Mouse (Mus musculus) megakaryocyte, embryonic 14.5 days (primary cell): ENCODE results near the gene Ufsp1. TPM values are rescaled to one million over a fixed set of nuclear protein-coding genes. Genes with fewer than 3 reads are reported as not detected.

Experiments used
- H3K27me3 ChIP-seq: replicated peaks from 2 replicates; pipeline ENCODE3; 2012; ENCODE audit warnings: inconsistent platforms
- H3K36me3 ChIP-seq: replicated peaks from 2 replicates; pipeline ENCODE3; 2012; ENCODE audit warnings: low read length, inconsistent platforms, mixed read lengths
- H3K4me1 ChIP-seq: 2 replicates; pipeline ENCODE4 v1.6.1; 2012; ENCODE audit warnings: inconsistent platforms
- H3K4me3 ChIP-seq: replicated peaks from 2 replicates; pipeline ENCODE3; 2012; ENCODE audit warnings: moderate library complexity, mild to moderate bottlenecking, inconsistent platforms
- H3K9me3 ChIP-seq: 2 replicates; pipeline ENCODE4 v1.6.1; 2012; ENCODE audit warnings: inconsistent platforms
- FLI1 ChIP-seq: IDR thresholded peaks from 2 replicates; pipeline ENCODE4 v1.6.1; 2012; ENCODE audit warnings: low read length, inconsistent platforms, mixed read lengths
- GATA1 ChIP-seq: IDR thresholded peaks from 3 replicates; pipeline ENCODE4 v1.6.1; 2012; ENCODE audit warnings: mixed read lengths, low read length, inconsistent platforms, borderline replicate concordance
- polyA plus RNA-seq: library from polyadenylated mRNA; stranded (reverse); fragments of >175 nt; gene quantifications from 2 replicates; pipeline ENCODE4 v1.2.3, GENCODE M21; 2012; ENCODE audit warnings: low replicate concordance; ENCODE audit not compliant: insufficient read depth

Ufsp1 gene
- polyA plus RNA-seq, 1 experiment = 278 TPM

GRCm38 (mm10) chr5:137307071-137307912, 12.9 kb downstream of the Ufsp1 start, which contains the start of gene Srrt:
Gene Srrt, minus strand, starts transcription at chr5:137307674.
- H3K27me3 ChIP-seq = no peaks in the 10 kb centered on the region
- TF ChIP-seq FLI1 (no peak), GATA1 (no peak)
- H3K9me3 ChIP-seq = no peaks in the 10 kb centered on the region
- peaks cover 80% of the 10 kb centered on the region for H3K4me1 ChIP-seq
- peak within 1 kb of the TSS; percentile 96 for H3K4me3 ChIP-seq
- H3K36me3 ChIP-seq = peaks cover 71% of the 10 kb centered on the region

GRCm38 (mm10) chr5:137308356-137308755, 13.9 kb downstream of the Ufsp1 start:
- H3K4me3 ChIP-seq = peak overlapping the region; percentile 96
- H3K27me3 ChIP-seq = no peaks in the 10 kb centered on the region
- H3K9me3 ChIP-seq = no peaks in the 10 kb centered on the region
- H3K36me3 ChIP-seq = peaks cover 61% of the 10 kb centered on the region
- no peak for TF ChIP-seq FLI1
- no peak for TF ChIP-seq GATA1
- H3K4me1 ChIP-seq = peaks cover 80% of the 10 kb centered on the region

- Histone ChIP-seq H3K36me3 (peaks cover 64% of the 10 kb centered on the region), H3K9me3 (no peaks in the 10 kb centered on the region), H3K27me3 (no peaks in the 10 kb centered on the region), H3K4me1 (peaks cover 75% of the 10 kb centered on the region), H3K4me3 (peak overlapping the region; percentile 92)
- TF ChIP-seq GATA1 (no peak), FLI1 (no peak)
Observed at GRCm38 (mm10) chr5:137313466-137314192, 19.2 kb downstream of the Ufsp1 start.

GRCm38 (mm10) chr5:137314193-137315083, 20.0 kb downstream of the Ufsp1 start, which contains the start of gene Trip6:
Gene Trip6, minus strand, starts transcription at chr5:137314404.
- Histone ChIP-seq H3K9me3 (no peaks in the 10 kb centered on the region), H3K27me3 (no peaks in the 10 kb centered on the region), H3K4me3 (peak within 1 kb of the TSS; percentile 92), H3K36me3 (peaks cover 60% of the 10 kb centered on the region), H3K4me1 (peaks cover 70% of the 10 kb centered on the region)
- TF ChIP-seq GATA1 (no peak), FLI1 (no peak)

- TF ChIP-seq FLI1 (no peak), GATA1 (no peak)
- Histone ChIP-seq H3K27me3 (no peaks in the 10 kb centered on the region), H3K4me1 (peaks cover 69% of the 10 kb centered on the region), H3K9me3 (no peaks in the 10 kb centered on the region), H3K36me3 (peaks cover 59% of the 10 kb centered on the region), H3K4me3 (no peak overlapping the region)
Observed at GRCm38 (mm10) chr5:137315084-137315903, 20.9 kb downstream of the Ufsp1 start.

- TF ChIP-seq GATA1 (no peak), FLI1 (no peak)
- Histone ChIP-seq H3K36me3 (peaks cover 60% of the 10 kb centered on the region), H3K9me3 (no peaks in the 10 kb centered on the region), H3K27me3 (no peaks in the 10 kb centered on the region), H3K4me1 (peaks cover 51% of the 10 kb centered on the region), H3K4me3 (no peak overlapping the region)
Observed at GRCm38 (mm10) chr5:137317361-137317760, 22.9 kb downstream of the Ufsp1 start.

- Histone ChIP-seq H3K9me3 (no peaks in the 10 kb centered on the region), H3K4me3 (no peak overlapping the region), H3K4me1 (peaks cover 39% of the 10 kb centered on the region), H3K27me3 (no peaks in the 10 kb centered on the region), H3K36me3 (peaks cover 71% of the 10 kb centered on the region)
- TF ChIP-seq FLI1 = no peak
- no peak for TF ChIP-seq GATA1
Observed at GRCm38 (mm10) chr5:137318570-137318969, 24.1 kb downstream of the Ufsp1 start.

GRCm38 (mm10) chr5:137320996-137321395, 26.6 kb downstream of the Ufsp1 start:
- Histone ChIP-seq H3K9me3 (no peaks in the 10 kb centered on the region), H3K36me3 (peaks cover 76% of the 10 kb centered on the region), H3K4me3 (no peak overlapping the region), H3K4me1 (peaks cover 16% of the 10 kb centered on the region), H3K27me3 (no peaks in the 10 kb centered on the region)
- no peak for TF ChIP-seq GATA1
- TF ChIP-seq FLI1 = no peak

- Histone ChIP-seq H3K27me3 (peaks cover 7% of the 10 kb centered on the region), H3K4me1 (peaks cover 51% of the 10 kb centered on the region), H3K9me3 (no peaks in the 10 kb centered on the region), H3K36me3 (peaks cover 32% of the 10 kb centered on the region), H3K4me3 (no peak overlapping the region)
- TF ChIP-seq FLI1 (no peak), GATA1 (no peak)
Observed at GRCm38 (mm10) chr5:137330910-137331309, 36.5 kb downstream of the Ufsp1 start.
